Mouse (Mus musculus) bone marrow, adult 2 months (tissue): ENCODE results near the gene Tmem117. TPM values are rescaled to one million over a fixed set of nuclear protein-coding genes. Genes with fewer than 3 reads are reported as not detected.

Experiments
- H3K27ac ChIP-seq: fragments of 200-500 bp; 2 replicates; pipeline ENCODE4 v1.5.1; 2012; ENCODE audit warnings: low read depth, mild to moderate bottlenecking, control low read depth, inconsistent platforms, low read length; ENCODE audit not compliant: control insufficient read depth, poor library complexity, insufficient read depth
- H3K4me1 ChIP-seq: fragments of 200-500 bp; 2 replicates; pipeline ENCODE4 v1.6.1; 2011; ENCODE audit warnings: low read length; ENCODE audit not compliant: control insufficient read depth, insufficient read depth
- H3K4me3 ChIP-seq: fragments of 200-500 bp; replicated peaks from 2 replicates; pipeline ENCODE3; 2011; ENCODE audit warnings: mild to moderate bottlenecking, low read depth, low read length, control low read depth; ENCODE audit not compliant: control insufficient read depth
- CTCF ChIP-seq: fragments of 200-500 bp; IDR thresholded peaks from 2 replicates; pipeline ENCODE4 v1.5.1; 2011; ENCODE audit warnings: low read length, control low read depth; ENCODE audit not compliant: control insufficient read depth, insufficient read depth
- POLR2A ChIP-seq: fragments of 200-500 bp; IDR thresholded peaks from 2 replicates; pipeline ENCODE4 v1.6.1; 2011; ENCODE audit warnings: low read depth, mild to moderate bottlenecking, control low read depth, low read length, borderline replicate concordance; ENCODE audit not compliant: control insufficient read depth
- WGBS: fragments of 180-500 bp; shearing (Covaris S2); methylation state at CpG from one replicate; pipeline ENCODE4 v1.1.7; 2018; 5-methylcytosine and 5-hydroxymethylcytosine counted together
- polyA plus RNA-seq: library from polyadenylated mRNA; stranded (reverse); fragments of >200 nt; gene quantifications from 2 replicates; pipeline ENCODE4 v1.2.4, GENCODE M21; 2011; ENCODE audit warnings: low replicate concordance; ENCODE audit not compliant: missing spikeins, insufficient read depth, insufficient read length

The Tmem117 gene
- polyA plus RNA-seq, 1 experiment: 2.0 TPM

GRCm38 (mm10) chr15:94681135-94681534, 52.1 kb downstream of the Tmem117 start:
- WGBS: 73% methylated on average over 3 of the region's 3 CpGs
- H3K4me1 ChIP-seq: no peaks in the 10 kb centered on the region

GRCm38 (mm10) chr15:94684269-94684668, 55.2 kb downstream of the Tmem117 start:
- H3K4me3 ChIP-seq: no peak overlapping the region
- no peak for TF ChIP-seq POLR2A

More at GRCm38 (mm10) chr15:94681135-94681534, 52.1 kb downstream of the Tmem117 start:
- Histone ChIP-seq H3K27ac (no peak overlapping the region), H3K4me3 (no peak overlapping the region)
- TF ChIP-seq CTCF (no peak), POLR2A (no peak)

GRCm38 (mm10) chr15:94687176-94687575, 58.1 kb downstream of the Tmem117 start:
- no peaks in the 10 kb centered on the region for H3K4me1 ChIP-seq
- H3K27ac ChIP-seq: no peak overlapping the region
- H3K4me3 ChIP-seq: no peak overlapping the region
- WGBS: 90% methylated on average over 7 of the region's 7 CpGs
- TF ChIP-seq CTCF: no peak

More at GRCm38 (mm10) chr15:94684269-94684668, 55.2 kb downstream of the Tmem117 start:
- Histone ChIP-seq H3K4me1 (no peaks in the 10 kb centered on the region), H3K27ac (no peak overlapping the region)
- 68% methylated on average over 7 of the region's 7 CpGs for WGBS

GRCm38 (mm10) chr15:94687629-94688028, 58.6 kb downstream of the Tmem117 start:
- Histone ChIP-seq H3K4me3 (no peak overlapping the region), H3K4me1 (no peaks in the 10 kb centered on the region), H3K27ac (no peak overlapping the region)
- WGBS: 67% methylated on average over 3 of the region's 3 CpGs
- no peak for TF ChIP-seq POLR2A

- 77% methylated on average over 5 of the region's 5 CpGs for WGBS
- no peak overlapping the region for H3K4me3 ChIP-seq
- H3K4me1 ChIP-seq: no peaks in the 10 kb centered on the region
- no peak overlapping the region for H3K27ac ChIP-seq
- TF ChIP-seq POLR2A (no peak), CTCF (no peak)
Measured at GRCm38 (mm10) chr15:94689195-94689883, 60.3 kb downstream of the Tmem117 start.

GRCm38 (mm10) chr15:94689884-94690231, 60.8 kb downstream of the Tmem117 start:
- Histone ChIP-seq H3K27ac (no peak overlapping the region), H3K4me1 (no peaks in the 10 kb centered on the region), H3K4me3 (no peak overlapping the region)
- TF ChIP-seq POLR2A (no peak), CTCF (no peak)
- WGBS: 65% methylated on average over 6 of the region's 6 CpGs

- Histone ChIP-seq H3K4me3 (no peak overlapping the region), H3K27ac (no peak overlapping the region), H3K4me1 (no peaks in the 10 kb centered on the region)
- TF ChIP-seq CTCF: no peak
- no peak for TF ChIP-seq POLR2A
- WGBS: 29% methylated on average over 5 of the region's 5 CpGs
Measured at GRCm38 (mm10) chr15:94722759-94723158, 93.7 kb downstream of the Tmem117 start.

GRCm38 (mm10) chr15:94732104-94732503, 103.1 kb downstream of the Tmem117 start:
- Histone ChIP-seq H3K4me1 (no peaks in the 10 kb centered on the region), H3K27ac (no peak overlapping the region), H3K4me3 (no peak overlapping the region)
- TF ChIP-seq POLR2A: no peak
- no peak for TF ChIP-seq CTCF
- 77% methylated on average over 4 of the region's 4 CpGs for WGBS

GRCm38 (mm10) chr15:94769227-94769626, 140.2 kb downstream of the Tmem117 start:
- 29% methylated on average over 4 of the region's 4 CpGs for WGBS
- Histone ChIP-seq H3K27ac (no peak overlapping the region), H3K4me3 (no peak overlapping the region), H3K4me1 (no peaks in the 10 kb centered on the region)
- TF ChIP-seq CTCF (no peak), POLR2A (no peak)
